In the genomic region with DNA sequence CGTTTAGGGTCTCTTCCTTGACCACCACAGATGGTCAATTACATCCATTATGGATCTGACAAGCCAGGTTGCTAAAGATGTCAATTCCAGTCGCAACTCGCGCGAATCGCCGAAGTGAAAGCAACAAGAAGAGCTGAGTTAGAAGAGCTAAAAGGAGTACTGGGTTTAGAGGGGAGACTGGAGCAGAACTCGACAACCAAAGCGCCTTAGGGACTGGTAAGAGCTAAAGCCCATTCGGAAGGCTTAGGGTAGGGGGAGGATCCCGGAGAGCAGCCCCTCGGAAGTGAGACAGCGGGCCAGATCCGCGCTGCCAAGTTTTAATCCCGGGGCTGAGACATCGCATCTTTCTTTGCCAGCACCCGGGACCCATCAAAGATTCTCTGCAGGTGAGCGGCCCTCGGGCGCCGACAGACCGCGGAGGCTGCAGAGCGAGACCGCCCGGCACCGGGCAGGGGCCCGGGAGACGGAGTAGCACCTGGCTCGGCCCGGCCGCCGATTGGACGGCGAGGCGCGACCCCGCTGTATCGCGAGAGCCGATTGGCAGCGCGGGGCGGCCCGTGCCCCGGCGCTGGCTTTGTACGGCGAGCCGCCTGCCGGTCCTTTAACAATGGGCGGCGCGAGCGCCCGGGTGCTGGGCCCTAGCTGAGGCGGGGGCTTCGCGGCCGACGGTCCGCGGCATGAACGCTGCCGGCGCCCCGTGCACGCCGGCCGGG, we compare ENCODE assay signal across 8 mouse cellular contexts. TPM values are rescaled to one million over a fixed set of nuclear protein-coding genes. Genes with fewer than 3 reads are reported as not detected.
DNase-seq lines count a peak whose midpoint lies in the region; ATAC-seq lines count a peak whose summit lies in the region.

A gene (plus strand): TSS at position 577 of the 713 bp plus-strand sequence.

- peak within 1 kb of the TSS; percentile 75 to 91 for H3K4me3 ChIP-seq in heart, embryonic 14.5 days (ENCODE audit: control insufficient read depth in 1 of 2, insufficient read depth in 1 of 2, low read depth in 1 of 2, low read length in 2 of 2)
- peak within 1 kb of the TSS; percentile 92 for H3K4me3 ChIP-seq in liver, embryonic 12.5 days

- H3K27ac ChIP-seq in heart, embryonic 14.5 days (replicated peaks in 1 of 2; ENCODE audit: control insufficient read depth in 1 of 2, insufficient read depth in 1 of 2, low read depth in 2 of 2, low read length in 2 of 2), result peak within 1 kb of the TSS; percentile 63 to 84
- H3K27ac ChIP-seq in liver, embryonic 12.5 days, result peak within 1 kb of the TSS; percentile 83

- no peaks in the 10 kb centered on the region for H3K36me3 ChIP-seq in heart, embryonic 14.5 days (ENCODE audit: control insufficient read depth, insufficient read depth, low read length)
- H3K36me3 ChIP-seq in liver, embryonic 12.5 days, result no peaks in the 10 kb centered on the region
- H3K36me3 ChIP-seq in splenic B cell, adult 2 months (ENCODE audit: control insufficient read depth, insufficient read depth, low read length, poor library complexity, severe bottlenecking), result peaks cover under 1% of the 10 kb centered on the region

- under 1% methylated on average over 66 of the region's 71 CpGs for WGBS in heart, embryonic 14.5 days
- under 1% methylated on average over 71 of the region's 71 CpGs for WGBS in liver, embryonic 12.5 days (ENCODE audit: insufficient replicate concordance)

- no peaks in the 10 kb centered on the region for H3K9me3 ChIP-seq in heart, embryonic 14.5 days (ENCODE audit: control insufficient read depth, low read length)
- no peaks in the 10 kb centered on the region for H3K9me3 ChIP-seq in liver, embryonic 12.5 days (replicated peaks)

- peak; percentile 90 to 92 for DNase-seq in CD8-positive naive resting alpha-beta T cell, adult 2 months (ENCODE audit: low read depth in 2 of 2, low spot score in 2 of 2)
- DNase-seq in c-Kit-negative CD71-positive TER-119-positive erythroid progenitor cells, embryonic 14.5 days (ENCODE audit: low read depth, low spot score), result peak; percentile 63
- DNase-seq in fibroblast of lung, adult 2 months (ENCODE audit: low read depth), result peak; percentile 62
- peak; percentile 96 for DNase-seq in kidney, postnatal 14 days
- DNase-seq in naive thymus-derived CD4-positive, alpha-beta T cell, adult 2 months (ENCODE audit: low read depth), result peak; percentile 94
- peak; percentile 90 for DNase-seq in splenic B cell, adult 2 months (ENCODE audit: low read depth, low spot score)

- H3K27me3 ChIP-seq in heart, embryonic 14.5 days (ENCODE audit: control insufficient read depth, insufficient read depth, low read length), result no peaks in the 10 kb centered on the region
- peaks cover 15% of the 10 kb centered on the region; the same call in 1 of the 2 replicates for H3K27me3 ChIP-seq in liver, embryonic 12.5 days (replicated peaks)
- H3K27me3 ChIP-seq in splenic B cell, adult 2 months (ENCODE audit: control insufficient read depth, insufficient read depth, low read length, poor library complexity, severe bottlenecking), result no peaks in the 10 kb centered on the region

- peaks cover 6 to 14% of the 10 kb centered on the region in 2 experiments for H3K4me1 ChIP-seq in heart, embryonic 14.5 days (ENCODE audit: control insufficient read depth in 2 of 2, insufficient read depth in 2 of 2, low read length in 2 of 2)
- H3K4me1 ChIP-seq in liver, embryonic 12.5 days, result peaks cover 51% of the 10 kb centered on the region

- peak within 1 kb of the TSS; percentile 96 for H3K9ac ChIP-seq in heart, embryonic 14.5 days (ENCODE audit: low read length)
- peak within 1 kb of the TSS; percentile 94 for H3K9ac ChIP-seq in liver, embryonic 12.5 days

- ATAC-seq in heart, embryonic 14.5 days (ENCODE audit: insufficient number of reproducible peaks, insufficient read depth, low FRiP score, low read depth), result peak; percentile 97
- peak; percentile 99 for ATAC-seq in liver, embryonic 12.5 days

- peak within 1 kb of the TSS; percentile 85 for H3K4me2 ChIP-seq in heart, embryonic 14.5 days (ENCODE audit: low read length)
- H3K4me2 ChIP-seq in liver, embryonic 12.5 days, result peak within 1 kb of the TSS; percentile 95

RNA-seq across cellular contexts. Expression of the gene that starts here (rescaled TPM):
- polyA plus RNA-seq in heart, embryonic 14.5 days (2014; fragmentation: Nextera tagmentation; extraction: Ambion mirVana), result 5.4 and 5.7 TPM in 2 replicates
- polyA plus RNA-seq in liver, embryonic 12.5 days (2016; fragmentation: Nextera tagmentation; extraction: Ambion mirVana), result 6.9 and 8.0 TPM in 2 replicates

Comparison
In these comparisons a context has a peak if more than half of its experiments do, and no peak if none do; other contexts are left out.
1. Peak in every context shown above with its lines: DNase-seq, ATAC-seq, H3K4me3 ChIP-seq and H3K27ac ChIP-seq.